Mouse (Mus musculus) left cerebral cortex, adult 11 months (tissue): ENCODE data around the gene Hnrnpa1.

Source experiments
- DNase-seq: peaks from one replicate; pipeline ENCODE4 v3.0.0; 2022; ENCODE audit warnings: low spot score

Gene Hnrnpa1

DNA sequence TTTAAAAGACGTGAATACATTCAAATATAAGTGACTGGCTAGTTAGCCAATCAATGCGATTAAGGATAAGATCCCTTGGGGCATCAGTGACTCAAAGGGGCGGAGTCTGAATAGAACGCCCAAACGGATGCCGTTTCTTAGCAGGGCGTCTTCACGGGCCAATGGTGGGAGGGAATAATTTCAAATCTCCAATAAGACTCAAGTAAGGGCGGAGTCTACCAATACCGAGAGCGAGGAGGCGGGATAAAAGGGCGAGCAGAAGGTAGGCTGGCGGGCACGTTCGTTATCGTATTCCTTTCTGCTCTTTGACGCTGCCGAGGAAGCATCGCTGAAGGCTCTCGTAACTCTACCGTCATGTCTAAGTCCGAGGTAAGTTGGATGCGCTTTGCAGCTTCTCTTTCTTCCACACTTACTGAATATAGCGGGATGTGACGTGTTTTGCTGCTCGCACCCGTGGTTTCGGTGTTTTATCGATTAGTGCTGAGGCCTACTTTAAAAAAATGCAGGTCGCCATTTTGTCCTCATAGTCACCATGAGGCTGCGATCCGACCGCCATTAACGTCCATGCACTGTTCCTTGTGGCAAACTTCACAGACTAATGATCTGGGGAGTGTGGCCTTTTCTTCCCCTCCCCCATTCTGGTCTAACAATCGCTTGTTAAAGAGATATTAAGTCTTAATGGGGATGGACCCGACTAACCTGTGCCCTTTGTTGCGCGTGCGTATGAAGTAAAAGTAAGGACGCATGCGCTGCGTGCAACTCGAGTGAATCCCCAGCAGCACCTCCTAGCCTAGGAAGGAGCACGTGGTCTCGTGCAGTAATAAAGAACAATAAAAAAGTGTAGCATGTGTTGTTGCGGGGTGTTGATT, at the start of gene Hnrnpa1:
Hnrnpa1 (plus strand) TSS at position 273 of the 869 bp plus-strand sequence.
- peak; percentile 97 for DNase-seq

- DNase-seq = no peak
These were observed 49.4 kb upstream of the Hnrnpa1 start for GRCm38 (mm10) chr15:103190531-103191462.

- DNase-seq = no peak
These were observed 46.6 kb upstream of the Hnrnpa1 start for GRCm38 (mm10) chr15:103193606-103194005.

- no peak for DNase-seq
These were observed 43.4 kb upstream of the Hnrnpa1 start for GRCm38 (mm10) chr15:103196835-103197234.

DNA sequence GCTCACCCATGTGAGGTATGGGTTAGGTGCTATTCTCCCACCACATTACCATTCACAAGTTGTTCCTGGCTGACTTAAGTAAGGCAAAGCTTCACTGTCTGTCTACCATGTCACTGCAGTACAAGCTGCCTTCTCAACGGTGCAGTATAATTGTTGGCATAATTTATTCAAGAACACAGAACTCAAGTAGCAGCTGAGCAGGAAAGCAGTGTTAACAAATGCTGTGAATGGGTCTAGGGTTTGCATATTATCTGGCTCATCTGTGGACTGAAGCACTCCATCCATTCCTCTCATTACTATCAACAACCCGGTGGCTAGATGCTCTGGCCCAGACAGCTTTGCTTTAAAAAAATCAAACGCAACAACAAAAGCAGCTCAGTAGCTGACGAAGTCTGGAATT, 42.4 kb upstream of the Hnrnpa1 start:
- DNase-seq = no peak

DNA sequence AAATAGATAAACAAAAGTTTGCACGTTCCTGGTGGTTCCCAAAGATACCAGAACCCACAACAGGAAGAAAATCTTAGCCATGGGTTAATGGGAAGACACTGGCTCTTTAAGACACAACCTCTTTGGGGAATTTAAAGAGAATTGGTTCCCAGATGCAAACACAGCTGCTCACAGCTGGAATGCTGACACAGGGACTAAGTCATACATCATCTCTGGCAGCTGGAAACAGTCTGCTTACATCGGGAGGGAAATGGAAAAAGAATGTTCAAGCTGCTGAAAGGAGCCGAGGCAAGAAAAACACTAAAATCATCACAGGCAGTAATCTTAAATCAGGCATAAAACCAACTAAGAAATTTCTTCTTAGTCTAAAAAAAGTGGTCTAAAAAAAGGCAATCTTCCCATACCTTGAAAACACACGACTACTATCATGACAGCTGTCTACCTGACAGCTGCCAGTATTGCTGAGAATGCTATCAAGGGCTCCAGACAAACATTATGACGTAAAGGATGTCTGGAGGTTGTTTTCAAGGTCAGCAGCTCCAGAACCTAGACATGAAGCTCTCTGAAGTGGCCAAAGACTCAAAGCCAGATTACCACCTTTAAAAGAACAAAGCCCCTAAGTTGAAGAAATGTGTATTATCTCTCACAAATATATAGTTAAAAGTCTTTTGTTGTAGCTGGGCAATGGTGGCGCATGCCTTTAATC, 38.0 kb upstream of the Hnrnpa1 start:
- DNase-seq = no peak

- DNase-seq = no peak
These were observed 35.1 kb upstream of the Hnrnpa1 start for GRCm38 (mm10) chr15:103205156-103205555.

DNA sequence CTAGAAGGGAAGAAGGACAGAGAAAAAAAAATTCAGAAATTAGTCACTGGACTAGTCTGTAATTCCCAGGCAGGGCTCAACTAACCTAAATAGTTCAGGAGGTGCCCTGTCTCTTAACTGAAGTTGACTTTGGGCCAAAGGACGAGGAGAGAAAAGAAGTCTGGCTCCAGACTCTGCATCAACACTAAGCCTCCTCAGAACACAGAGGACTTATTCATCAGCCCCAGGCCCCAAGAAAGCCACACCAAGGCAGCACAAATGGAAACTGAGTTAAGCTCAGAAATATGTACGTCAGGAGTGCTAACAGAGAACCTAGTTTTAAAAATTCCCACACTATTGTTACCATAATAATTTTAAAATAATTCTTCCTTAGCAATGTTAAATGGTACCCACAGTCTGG, 26.1 kb upstream of the Hnrnpa1 start:
- no peak for DNase-seq

DNA sequence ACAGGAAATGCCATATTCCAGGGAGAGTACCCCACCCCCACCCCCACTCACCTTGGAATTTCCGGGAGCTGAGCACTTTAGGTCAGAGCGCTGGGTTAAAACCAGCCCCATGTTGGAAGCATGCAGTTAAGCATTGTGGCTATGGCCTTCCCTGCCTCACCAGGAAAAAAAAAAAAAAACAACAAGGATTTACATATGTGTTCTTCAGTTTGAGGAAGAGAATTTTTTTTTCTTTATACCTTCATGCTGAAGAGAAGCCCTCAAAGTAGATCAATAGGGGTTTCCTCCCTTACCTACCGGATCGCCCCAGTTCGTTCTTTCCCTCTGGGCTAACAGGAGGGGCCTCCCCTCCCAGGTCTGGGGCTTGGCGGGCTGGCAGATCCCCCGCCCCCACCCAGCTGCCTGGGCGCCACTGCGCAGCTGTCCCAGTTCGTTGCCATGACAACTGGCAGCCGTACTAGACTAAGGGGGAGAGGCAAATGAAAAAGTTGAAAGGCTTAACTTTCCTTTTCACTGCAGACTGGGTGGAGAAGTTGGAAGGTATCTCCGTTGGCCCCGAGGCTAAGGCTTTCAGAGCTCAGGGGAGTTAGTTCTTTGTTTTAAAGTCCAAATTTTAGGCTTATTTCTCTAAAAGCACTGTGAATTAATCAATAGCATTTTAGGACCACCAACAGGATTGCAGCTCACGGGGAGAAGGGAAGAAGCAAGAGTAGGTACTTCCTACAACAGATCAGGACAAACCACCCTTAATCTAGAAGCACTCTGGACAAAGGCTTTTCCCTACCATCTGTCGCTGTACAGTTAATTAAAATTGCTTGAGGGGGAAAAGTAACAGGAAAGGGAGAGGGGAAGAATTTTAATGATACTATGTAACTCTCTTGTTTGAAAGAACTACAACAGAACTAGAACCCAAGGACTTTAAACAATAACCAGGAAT, 25.0 kb upstream of the Hnrnpa1 start:
- peak; percentile 84 for DNase-seq

DNA sequence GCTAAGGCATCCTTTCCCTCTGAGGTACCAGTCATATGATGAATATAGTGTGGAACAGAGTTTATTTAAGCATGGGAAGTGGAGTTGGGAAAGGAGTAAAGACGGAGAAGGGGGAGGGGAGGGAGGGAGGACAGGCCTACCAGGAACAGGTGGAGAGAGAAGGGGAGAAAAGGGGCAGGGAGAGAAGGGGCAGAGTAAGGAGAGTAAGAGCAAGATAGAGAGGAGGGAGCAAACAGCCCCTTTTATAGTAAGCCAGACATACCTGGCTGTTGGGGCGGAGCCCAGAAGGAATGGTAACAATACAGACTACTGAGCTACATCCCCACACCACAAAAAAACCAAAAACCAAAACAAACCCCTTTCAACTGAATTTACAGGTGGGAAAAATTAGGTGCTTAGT, 24.2 kb upstream of the Hnrnpa1 start:
- DNase-seq = no peak

DNA sequence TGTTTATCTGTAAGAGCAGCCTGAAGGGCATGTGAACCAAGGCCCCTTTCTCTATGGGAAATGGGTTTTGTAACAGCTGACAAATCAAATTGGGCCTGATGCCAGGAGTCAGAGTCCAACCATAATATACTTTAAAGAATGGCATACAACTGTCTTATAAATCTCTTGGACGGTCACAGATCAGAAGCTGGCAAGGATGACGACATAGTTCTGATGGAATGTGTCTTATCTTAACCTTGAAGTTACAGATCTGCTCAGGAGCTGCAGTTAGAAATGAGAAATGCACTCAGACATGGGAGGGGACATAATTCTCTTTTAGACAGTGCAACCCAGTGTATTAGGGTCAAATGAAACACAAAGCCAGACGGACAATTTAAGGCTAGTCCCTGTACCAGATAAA, 19.4 kb upstream of the Hnrnpa1 start:
- no peak for DNase-seq

DNA sequence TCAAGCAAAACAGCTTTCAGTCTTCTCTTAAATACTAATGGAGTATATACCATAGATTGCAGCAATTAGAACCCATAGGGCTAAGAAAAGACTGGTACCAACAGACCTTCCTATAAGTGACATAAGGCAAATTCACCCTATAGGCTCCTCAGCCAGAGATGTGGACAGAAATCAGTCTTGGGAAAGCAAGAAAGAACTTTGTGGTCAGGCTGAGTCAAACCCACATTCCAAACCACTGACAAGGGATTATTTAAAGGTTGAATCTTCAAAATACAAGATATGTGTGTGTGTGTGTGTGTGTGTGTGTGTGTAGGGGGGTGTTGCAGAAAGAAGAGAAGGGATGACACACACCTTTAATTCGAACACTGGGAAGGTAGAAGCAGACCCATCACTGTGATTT, 18.8 kb upstream of the Hnrnpa1 start:
- no peak for DNase-seq

GRCm38 (mm10) chr15:103224161-103224560, 16.1 kb upstream of the Hnrnpa1 start:
- DNase-seq = no peak

- no peak for DNase-seq
These were observed 13.2 kb upstream of the Hnrnpa1 start for GRCm38 (mm10) chr15:103227022-103227421.

DNA sequence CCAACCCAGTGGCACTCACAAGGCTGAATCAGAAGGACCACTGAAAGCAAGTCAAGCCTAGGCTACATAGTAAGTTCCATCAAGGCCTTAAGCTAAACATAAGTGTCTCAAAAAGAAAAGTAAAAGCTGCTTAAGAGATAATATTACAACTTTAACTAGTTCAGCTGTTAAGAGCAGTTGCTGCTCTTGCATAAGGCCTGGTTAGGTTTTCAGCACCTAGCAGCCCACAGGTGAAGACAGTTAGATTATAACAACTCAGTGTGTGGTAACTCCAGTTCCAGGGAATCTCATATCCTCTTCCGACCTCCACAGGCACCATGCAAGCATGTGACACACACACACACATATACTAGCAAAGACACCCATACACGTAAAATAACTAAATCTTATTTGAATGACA, 12.7 kb upstream of the Hnrnpa1 start:
- no peak for DNase-seq

- no peak for DNase-seq
These were observed 11.3 kb upstream of the Hnrnpa1 start for GRCm38 (mm10) chr15:103228904-103229303.

DNA sequence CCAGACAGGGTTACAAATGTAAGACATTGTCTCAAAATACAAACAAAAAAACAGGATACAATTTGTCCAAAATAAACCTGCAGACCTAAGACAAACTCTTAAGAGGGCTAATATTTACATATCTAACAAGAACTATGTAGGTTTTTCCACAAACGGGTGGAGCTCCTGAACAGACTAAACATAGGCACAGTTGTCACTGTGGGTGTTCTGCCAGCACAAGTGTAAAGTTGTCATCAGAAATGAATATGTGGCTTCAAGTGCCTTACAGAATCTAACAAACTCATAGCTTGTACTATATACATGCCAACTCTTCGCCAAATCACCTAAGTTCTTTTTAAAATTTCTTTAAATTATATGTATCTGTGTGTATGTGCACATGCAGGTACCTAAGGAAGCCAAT, 7.1 kb upstream of the Hnrnpa1 start:
- DNase-seq = no peak

- DNase-seq = no peak
These were observed 2.9 kb upstream of the Hnrnpa1 start for GRCm38 (mm10) chr15:103237295-103237694.

GRCm38 (mm10) chr15:103239130-103239684, 1.0 kb upstream of the Hnrnpa1 start:
- peak; percentile 94 for DNase-seq

- peak; percentile 98 for DNase-seq
These were observed 510 bp upstream of the Hnrnpa1 start, which contains the start of gene Cbx5 for GRCm38 (mm10) chr15:103239685-103240159. Cbx5 (minus strand) TSS chr15:103239816.
